Mouse (Mus musculus): ENCODE results near the gene Gm43552.
"Not testable (repeated sequence)": the region's sequence is repeated elsewhere in the genome, so short reads cannot be mapped to it uniquely, and the experiment has no call there.

Gm43552 gene

GRCm38 (mm10) chr5:65492716-65493531 is at the start of gene Gm43552:
Gene Gm43552 (minus strand): TSS chr5:65492833.
- in situ Hi-C loops (cut with MboI, MseI): no loop called here

- in situ Hi-C loops (cut with MboI, MseI): no loop called here
Observed at GRCm38 (mm10) chr5:65541889-65542288, 49.3 kb upstream of the Gm43552 start.

DNA sequence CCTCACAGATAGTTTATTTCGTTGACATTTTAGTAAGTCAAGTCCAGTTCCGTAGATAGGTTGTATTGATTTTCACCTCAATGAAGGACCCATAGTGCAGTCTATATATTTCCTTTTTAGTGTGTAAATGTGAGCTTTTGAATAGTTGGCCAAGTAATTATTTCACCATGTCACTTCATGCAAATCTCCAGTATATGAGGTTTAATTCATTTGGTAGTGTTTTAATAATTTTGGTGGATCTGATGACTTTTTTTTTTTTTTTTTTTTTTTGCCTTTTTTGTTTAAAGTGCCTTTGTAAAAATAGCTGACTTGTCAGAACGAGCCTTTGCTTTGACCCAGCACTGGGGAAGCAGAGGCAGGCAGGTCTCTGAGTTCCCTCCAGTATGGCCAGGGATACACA is 47.2 kb upstream of the Gm43552 start:
- in situ Hi-C loops (cut with MboI, MseI): no loop called here

GRCm38 (mm10) chr5:65538829-65539228 is 46.2 kb upstream of the Gm43552 start:
- in situ Hi-C loops (cut with MboI, MseI): no loop called here

GRCm38 (mm10) chr5:65538121-65538520 is 45.5 kb upstream of the Gm43552 start:
- in situ Hi-C loops (cut with MboI, MseI): no loop called here

GRCm38 (mm10) chr5:65537420-65538071 is 44.9 kb upstream of the Gm43552 start:
- in situ Hi-C loops (cut with MboI, MseI): no loop called here

- in situ Hi-C loops (cut with MboI, MseI): no loop called here
Observed at GRCm38 (mm10) chr5:65536751-65537419, 44.3 kb upstream of the Gm43552 start, which contains the start of the genes Smim14 and Ube2k. Gene Smim14 (minus strand): TSS chr5:65537184. Gene Ube2k (plus strand): TSS chr5:65537233.

DNA sequence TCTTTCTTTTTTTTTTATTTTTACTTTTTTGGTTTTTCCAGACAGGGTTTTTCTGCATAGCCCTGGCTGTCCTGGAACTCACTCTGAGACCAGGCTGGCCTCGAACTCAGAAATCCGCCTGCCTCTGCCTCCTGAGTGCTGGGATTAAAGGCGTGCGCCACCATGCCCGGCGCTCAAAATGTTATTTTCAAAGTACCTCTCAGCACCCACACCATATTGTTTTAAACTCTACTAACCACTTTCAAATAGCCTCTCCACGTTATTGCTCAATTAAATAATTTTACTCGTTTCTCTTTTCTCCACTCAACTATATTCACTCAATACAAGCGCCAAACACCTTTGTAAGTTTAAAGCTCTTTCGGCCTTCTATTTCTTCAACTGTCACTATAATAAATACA is 43.4 kb upstream of the Gm43552 start:
- in situ Hi-C loops (cut with MboI, MseI): not testable (repeated sequence)

- in situ Hi-C loops (cut with MboI, MseI): no loop called here
Observed at GRCm38 (mm10) chr5:65535457-65536067, 42.9 kb upstream of the Gm43552 start.

- in situ Hi-C loops (cut with MboI, MseI): no loop called here
Observed at GRCm38 (mm10) chr5:65534496-65534895, 41.9 kb upstream of the Gm43552 start.

- in situ Hi-C loops (cut with MboI, MseI): no loop called here
Observed at GRCm38 (mm10) chr5:65531283-65531682, 38.6 kb upstream of the Gm43552 start.

DNA sequence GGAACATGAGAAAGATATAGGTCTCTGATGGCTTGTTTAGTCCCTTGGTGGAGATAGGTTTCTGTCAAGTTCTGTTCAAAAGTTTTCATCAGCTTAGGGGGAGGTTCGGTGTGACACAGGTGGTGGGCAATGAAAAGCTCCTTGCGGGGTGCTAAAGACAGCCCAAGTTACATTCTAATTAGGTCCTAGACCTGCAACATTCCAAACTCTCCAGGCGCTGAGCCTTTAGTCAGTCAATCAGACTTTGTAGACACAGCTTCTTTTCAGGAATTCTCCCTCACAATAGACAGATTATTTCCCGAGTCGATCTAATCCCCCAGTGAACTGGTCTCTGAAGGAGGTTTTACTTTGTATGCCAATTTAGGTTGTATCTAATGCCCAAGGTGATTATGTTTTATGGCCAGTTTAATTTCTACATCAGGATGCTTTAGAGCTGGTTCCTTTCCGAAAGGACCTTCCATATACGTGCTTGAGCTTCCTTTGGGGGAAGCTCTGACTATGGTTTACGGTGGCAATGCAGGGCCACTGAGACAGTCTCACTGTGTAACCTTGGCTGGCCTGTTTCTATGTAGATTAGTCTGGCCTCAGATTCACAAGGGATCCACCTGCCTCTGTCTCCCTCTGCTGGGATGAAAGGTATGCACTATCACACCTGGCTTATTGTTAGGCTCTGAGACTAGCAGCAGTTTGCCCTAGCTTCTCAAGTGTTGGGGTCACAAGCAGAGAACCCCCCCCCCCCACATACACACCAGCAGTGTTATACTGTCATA is 33.2 kb upstream of the Gm43552 start:
- in situ Hi-C loops (cut with MboI, MseI): no loop called here

DNA sequence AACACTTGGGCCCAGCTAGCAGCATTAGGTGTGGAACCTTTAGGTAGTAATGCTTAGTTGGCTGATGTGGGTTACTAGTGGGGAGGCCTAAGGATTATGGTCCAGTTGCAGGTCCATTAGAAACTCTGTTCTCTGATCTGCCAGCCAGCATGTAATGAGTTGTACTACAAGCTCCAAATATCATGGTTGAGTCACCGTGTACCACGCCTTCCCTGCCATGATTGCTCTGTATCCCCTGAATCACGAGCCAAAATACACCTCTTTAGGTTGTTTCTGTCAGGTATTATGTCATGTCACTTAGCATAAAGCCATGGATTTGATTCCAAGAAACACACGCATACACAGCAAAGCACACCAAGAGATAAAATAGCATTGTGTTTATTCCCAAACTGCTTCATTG is 32.2 kb upstream of the Gm43552 start:
- in situ Hi-C loops (cut with MboI, MseI): no loop called here

DNA sequence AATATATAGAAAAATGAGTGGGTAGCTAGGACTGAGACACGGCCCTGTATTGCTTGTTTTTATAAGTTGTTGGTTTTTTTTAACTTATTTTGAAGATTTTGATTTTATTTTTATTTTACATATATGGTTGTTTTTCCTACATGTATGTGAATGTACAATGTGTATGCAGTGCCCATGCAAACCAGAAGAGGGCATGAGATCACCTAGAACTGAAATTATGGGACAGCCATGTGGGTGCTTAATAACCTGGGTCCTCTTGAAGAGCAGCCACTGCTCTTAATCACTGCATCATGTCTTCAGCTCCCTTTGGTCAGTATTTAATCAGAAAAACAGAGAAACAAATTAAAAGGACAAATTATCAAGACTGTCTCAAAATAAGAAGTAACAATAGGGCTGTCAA is 29.2 kb upstream of the Gm43552 start:
- in situ Hi-C loops (cut with MboI, MseI): no loop called here

DNA sequence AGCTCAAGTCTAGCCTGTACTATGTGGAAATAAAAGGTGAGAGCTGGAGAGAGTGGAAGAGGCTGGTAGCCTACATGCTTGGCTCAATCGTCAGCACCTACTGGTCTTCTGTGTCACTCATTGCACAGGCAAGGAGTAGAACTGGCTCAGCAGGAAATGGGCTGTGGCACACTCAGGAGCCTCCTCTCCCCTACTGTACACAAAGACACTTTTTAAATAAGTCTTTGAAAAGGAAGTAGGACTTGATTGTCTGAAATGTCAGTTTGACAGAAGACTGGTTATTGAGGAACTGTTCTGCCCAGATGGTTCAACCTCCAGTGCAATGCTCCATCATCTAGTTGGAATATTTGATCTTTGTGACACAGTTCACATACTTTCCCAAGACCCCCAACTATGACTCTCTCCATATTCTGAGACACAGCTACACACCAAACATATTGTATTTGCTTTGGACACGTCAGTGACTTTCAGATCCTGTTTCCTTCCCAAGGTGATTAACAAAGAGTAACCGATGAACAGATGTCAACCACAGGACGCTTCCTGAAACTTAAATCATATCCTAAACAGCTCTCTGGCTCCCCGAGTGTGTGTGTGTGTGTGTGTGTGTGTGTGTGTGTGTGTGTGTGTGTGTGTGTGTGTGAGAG is 22.1 kb upstream of the Gm43552 start:
- in situ Hi-C loops (cut with MboI, MseI): no loop called here

DNA sequence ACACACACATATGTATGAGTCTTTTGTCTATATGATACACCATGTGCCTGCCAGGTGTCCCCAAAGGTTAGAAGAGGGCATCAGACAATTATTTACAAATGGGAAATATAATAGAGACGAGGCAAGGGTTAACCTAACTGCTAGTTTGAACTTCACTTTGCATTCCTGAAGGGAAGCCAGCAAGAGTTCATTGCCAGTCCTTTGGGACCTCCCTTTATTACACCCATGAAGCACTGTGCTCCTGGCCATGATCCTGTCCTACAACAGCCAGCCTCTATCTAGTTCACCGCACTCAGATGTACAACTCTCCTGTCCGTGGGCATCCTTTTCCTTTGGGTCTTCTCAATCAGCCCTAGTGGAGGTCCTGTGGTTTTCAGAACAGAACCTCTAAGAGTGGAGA is 20.9 kb upstream of the Gm43552 start:
- in situ Hi-C loops (cut with MboI, MseI): no loop called here

GRCm38 (mm10) chr5:65508395-65508794 is 15.8 kb upstream of the Gm43552 start:
- in situ Hi-C loops (cut with MboI, MseI): no loop called here

DNA sequence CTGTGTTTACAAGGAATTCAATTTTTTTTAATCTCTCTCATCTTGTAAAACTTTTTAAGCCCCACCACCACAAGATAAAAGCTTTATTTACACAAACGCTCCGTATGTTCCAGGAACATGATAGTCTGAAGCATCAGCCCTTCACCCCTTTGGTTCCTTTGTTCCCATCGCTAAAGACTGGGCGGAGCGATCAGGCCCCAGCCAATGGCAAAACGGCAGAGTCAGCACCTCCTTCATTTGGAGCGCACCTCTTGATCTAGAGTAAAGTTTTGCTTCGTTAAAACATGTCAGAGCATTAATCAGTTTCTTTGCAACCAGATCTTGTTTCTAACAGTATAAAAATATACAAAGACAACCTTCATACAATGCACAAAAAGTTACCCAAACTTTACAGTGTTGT is 13.2 kb upstream of the Gm43552 start:
- in situ Hi-C loops (cut with MboI, MseI): no loop called here

DNA sequence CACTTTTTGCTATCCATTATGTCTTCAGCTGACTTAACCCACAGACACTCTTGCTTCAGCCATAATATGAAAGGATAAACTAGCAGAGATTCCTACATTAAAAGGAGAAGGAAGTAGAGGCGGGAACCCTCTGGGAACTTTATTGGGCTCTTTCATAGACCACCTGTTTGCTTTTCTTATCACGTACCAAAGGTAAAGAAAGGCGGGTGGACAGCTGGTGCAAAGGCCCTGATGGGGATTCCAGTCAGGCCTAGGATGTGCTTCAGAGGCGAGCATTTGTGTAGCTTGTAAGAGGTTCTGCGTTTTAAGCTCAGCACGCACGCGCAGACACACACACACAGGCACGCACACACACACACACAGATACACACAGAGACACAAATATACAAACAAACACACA is 8.8 kb upstream of the Gm43552 start:
- in situ Hi-C loops (cut with MboI, MseI): no loop called here

DNA sequence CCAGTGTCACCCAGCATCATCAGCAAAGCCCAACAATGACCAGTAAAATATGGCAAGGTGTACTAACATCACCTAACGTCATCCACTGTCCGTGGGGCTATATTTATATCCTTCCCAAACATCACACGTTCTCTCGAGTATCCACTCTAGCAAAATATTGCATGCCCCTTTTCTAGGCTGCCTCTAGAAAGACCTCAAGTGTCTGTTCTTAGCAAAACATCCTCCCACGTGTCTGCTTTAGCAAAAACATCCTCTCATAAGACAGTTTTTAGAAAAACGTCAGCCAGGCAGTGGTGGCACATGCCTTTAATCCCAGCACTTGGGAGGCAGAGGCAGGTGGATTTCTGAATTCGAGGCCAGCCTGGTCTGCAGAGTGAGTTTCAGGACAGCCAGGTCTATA is 7.6 kb upstream of the Gm43552 start:
- in situ Hi-C loops (cut with MboI, MseI): no loop called here

All from T-helper 2 cell (primary cell).